Mouse (Mus musculus) cerebellum, adult 11-12 months (tissue): ENCODE data around the gene Unc79.
A peak's percentile ranks its signal among the peaks of the same experiment; 100 is the strongest.

ENCODE experiments used
- DNase-seq: peaks from one replicate; pipeline ENCODE4 v3.0.0; 2022

The Unc79 gene

GRCm38 (mm10) chr12:103042711-103043110 lies 94.1 kb downstream of the Unc79 start:
- no peak for DNase-seq

GRCm38 (mm10) chr12:103044422-103044821 lies 95.8 kb downstream of the Unc79 start:
- DNase-seq: no peak

DNA sequence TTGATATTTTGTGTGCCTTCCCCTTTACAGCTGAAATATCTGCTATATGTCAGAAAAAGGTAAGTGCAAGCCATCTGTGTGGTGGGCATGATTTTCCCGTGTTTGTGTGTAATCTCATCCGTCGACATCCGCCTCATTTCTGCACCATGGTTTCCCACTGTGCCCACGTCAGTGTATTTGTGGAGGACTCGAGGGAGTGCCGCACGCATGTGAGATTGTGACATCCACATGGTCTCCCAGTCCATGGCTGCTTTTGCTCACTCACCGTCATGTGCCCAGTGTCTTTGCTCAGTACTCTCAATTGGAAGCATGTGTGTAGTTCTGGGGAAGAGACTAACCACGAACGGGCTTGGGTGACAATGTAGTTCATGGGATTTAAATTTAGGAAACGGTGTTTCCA lies 101.2 kb downstream of the Unc79 start:
- no peak for DNase-seq

GRCm38 (mm10) chr12:103059321-103060053 lies 110.8 kb downstream of the Unc79 start:
- no peak for DNase-seq

DNA sequence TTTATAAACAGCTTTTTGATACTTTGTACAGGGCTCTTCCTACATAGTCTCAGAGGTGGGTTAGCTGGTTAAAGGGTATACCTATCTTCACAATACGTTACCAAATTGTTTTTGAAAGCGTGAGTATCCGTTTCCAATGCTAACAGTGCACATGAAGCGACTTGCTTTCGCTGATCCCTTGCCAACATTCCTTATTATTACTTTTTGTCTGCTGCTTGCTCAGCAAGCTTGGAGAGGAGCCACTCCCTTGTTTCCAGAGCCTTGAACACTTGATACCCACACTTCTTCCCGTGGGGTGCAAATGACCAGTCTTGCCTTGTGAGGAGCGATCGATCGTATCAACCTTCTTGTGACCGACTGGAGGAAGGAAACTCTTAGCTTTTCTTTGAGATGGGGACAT lies 112.1 kb downstream of the Unc79 start:
- DNase-seq: no peak

GRCm38 (mm10) chr12:103062133-103062532 lies 113.5 kb downstream of the Unc79 start:
- no peak for DNase-seq

DNA sequence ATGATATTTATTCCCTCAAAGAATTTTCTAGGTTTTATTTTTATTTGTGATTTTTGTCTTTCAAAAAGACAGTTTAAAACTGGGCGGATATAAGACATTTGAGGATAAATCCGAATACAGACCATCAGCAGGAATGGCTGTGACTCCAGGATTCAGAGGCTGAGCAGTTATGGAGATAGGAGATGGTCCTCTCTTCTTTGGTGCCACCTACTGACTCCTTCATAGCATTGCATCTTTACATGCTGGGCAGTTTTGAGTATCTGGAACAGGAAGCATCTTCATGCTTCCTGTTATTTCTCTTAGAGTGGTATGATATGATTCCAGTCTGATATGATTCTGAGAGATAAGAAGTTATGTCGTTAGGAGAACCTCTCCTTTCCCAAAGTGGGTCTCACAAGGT lies 116.3 kb downstream of the Unc79 start:
- DNase-seq: peak; percentile 14

DNA sequence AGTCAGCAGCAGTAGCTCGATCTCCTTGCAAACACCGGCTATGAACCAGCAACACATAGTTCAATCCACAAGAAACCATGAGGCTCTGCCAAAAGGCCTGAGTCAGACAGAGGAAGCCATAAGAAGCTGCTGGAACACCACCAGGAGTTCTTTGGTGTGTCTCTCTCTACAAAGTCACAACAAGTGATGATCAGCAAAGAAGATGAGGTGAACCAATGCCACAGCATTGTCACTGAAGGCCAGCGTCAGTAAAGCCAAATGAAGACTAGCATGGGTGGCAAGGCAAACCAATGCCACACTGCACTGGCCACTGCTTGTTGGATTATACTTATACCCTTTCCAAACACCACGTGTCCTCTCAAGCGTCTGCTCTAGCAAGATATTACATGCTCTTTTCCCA lies 119.5 kb downstream of the Unc79 start:
- no peak for DNase-seq

GRCm38 (mm10) chr12:103069565-103069964 lies 120.9 kb downstream of the Unc79 start:
- DNase-seq: no peak

GRCm38 (mm10) chr12:103073953-103074352 lies 125.3 kb downstream of the Unc79 start:
- DNase-seq: no peak

DNA sequence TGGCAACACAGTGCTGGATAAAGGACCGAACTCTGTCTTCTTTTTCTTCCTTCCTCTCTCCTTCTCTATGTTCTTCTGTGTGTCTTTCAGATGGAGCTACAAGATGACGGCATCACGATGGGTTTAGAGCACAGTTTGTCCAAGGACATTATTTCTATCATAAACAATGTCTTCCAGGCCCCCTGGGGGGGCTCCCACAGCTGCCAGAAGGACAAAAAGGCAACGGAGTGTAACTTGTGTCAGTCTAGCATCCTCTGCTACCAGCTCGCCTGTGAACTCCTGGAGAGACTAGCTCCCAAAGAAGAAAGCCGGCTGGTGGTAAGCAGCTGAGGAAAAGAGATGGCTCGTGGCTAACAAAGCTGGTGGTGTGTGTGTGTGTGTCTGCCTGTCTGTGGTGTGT lies 130.1 kb downstream of the Unc79 start:
- DNase-seq: no peak

DNA sequence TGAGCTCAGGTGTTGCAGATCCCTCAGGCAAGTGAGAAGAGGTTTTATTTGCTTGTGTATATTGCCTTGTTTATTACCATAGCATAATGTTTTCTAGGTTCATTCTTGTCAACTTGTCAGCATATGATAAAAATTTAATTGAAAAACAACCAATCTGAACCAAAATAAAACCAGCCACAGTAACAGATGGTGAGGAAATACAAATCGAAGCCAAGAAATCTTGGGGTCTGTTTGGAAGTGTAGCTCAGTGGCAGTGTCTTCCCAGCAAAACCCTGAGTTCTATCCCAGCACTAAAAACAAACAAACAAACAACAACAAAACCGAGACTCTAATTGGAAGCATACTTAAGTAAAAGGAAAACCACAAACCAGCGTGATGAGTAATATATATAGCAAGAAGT lies 131.4 kb downstream of the Unc79 start:
- no peak for DNase-seq

GRCm38 (mm10) chr12:103091831-103092230 lies 143.2 kb downstream of the Unc79 start:
- DNase-seq: no peak

GRCm38 (mm10) chr12:103095160-103095559 lies 146.5 kb downstream of the Unc79 start:
- DNase-seq: no peak

DNA sequence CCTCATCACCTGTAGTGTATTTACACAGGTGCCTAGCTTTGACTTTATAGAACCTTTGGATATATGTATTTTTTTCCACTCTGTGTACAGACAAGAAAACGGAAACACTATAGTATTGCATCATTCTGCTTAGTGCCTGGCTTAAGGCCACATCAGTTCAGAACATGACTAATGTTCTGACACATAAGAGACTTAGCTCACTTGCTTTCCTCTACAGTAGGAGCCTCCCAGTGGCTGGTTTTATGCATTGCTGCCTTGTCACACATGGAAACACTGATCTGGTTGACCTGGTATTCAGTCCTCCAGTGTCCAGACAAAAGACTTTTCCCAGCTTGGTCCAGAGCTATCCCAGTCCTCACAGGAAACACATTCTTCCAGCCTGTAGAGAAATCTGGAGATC lies 150.5 kb downstream of the Unc79 start:
- no peak for DNase-seq

DNA sequence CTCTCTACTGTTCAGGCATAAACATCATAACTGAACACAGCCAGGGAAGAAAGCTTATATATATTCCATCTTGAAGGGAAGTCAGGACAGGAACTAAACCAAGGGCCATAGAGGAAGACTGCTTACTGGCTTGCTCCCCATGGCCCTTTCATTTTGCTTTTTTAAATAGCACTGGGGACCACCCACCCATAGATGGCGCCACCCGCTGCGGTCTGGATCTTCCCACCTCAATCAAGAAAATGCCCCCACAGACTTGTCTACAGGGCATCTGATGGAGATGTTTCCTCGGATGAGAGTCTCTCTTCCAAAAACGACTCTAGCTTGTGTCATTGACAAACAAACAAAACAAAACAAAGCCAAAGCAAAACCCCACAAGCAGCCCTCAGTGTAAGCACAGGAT lies 151.4 kb downstream of the Unc79 start:
- no peak for DNase-seq

GRCm38 (mm10) chr12:103103041-103103440 lies 154.4 kb downstream of the Unc79 start:
- no peak for DNase-seq

GRCm38 (mm10) chr12:103103601-103104000 lies 154.9 kb downstream of the Unc79 start:
- DNase-seq: no peak

GRCm38 (mm10) chr12:103109301-103109700 lies 160.6 kb downstream of the Unc79 start:
- DNase-seq: no peak

DNA sequence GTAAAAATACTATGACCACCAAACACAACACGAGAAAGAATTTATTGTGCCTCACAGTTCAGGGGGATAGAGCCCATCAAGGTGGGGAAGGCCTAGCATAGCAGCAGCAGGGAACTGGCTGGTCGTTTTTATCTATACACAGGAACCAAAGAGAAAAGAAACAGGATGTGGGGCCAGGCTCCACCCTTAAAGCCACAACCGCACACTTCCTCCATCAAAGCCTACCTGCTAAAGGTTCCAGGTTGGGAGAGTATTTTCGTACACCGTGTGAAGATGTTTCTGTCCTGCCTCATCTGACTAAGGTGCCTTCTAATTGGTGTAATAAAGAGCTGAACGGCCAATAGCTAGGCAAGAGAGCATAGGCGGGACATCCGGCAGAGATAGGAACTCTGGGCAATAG lies 168.0 kb downstream of the Unc79 start:
- no peak for DNase-seq

DNA sequence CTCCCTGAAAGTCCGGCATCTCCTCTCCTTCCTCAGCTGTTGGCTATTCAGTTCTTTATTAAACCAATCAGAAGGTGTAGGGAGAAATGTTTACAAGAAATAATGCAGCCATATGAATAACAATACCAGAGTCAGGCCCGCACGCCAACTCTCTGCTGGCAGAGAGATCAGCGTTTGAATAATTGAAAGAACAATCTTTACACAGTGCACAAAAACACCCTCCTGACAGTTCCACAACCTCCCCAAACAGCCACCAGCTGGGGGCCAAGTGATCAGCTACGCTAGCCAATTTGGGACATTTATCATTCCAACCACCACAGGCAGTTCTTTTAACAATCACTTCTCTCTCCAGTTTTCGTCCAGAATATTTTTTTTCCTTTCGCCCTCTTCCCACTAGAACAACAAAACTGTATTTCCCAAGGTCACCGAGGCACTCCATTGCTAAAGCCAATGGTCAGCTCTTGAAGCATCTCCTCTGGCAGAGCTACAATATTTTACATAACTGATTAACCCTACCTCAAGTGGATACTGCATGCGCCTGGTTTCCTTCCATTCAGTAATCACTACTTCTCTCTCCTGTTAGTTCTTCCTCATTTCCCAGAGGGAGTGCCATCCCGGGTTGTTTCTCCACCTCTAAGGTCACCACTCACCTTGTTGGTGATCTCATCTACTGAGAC lies 169.0 kb downstream of the Unc79 start:
- no peak for DNase-seq

- no peak for DNase-seq
Measured at GRCm38 (mm10) chr12:103121928-103122327, 173.3 kb downstream of the Unc79 start.

- DNase-seq: no peak
Measured at GRCm38 (mm10) chr12:103123861-103124260, 175.2 kb downstream of the Unc79 start.

DNA sequence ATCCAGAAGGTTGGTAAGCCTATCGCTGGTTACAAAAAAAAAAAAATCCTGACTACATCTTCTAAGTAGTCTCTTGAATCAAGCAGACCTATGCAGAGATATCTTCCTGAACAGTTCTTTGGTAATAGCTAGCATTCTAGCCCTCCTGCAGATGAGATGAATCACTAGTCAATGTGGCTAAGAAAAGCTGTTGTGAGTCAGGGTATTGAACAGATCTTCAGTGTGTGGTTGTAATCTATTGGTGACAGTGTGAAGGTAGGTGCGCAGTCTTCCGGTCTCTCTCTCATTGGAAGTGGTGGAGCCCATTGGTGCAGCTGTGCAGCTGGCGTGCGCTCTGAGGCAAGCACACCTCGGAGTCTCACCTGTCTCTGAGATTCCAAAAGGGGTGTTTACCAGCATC lies 180.3 kb downstream of the Unc79 start:
- DNase-seq: no peak
